Mouse (Mus musculus) cerebellum, adult 2 months (tissue): Measurements from ENCODE around the gene Sgms1.

Source experiments
- CTCF ChIP-seq: fragments of 200-500 bp; IDR thresholded peaks from 2 replicates; pipeline ENCODE4 v1.5.1; 2011; ENCODE audit warnings: low read depth, mild to moderate bottlenecking, control low read depth, low read length, moderate library complexity, borderline replicate concordance; ENCODE audit not compliant: insufficient read depth
- POLR2A ChIP-seq: fragments of 200-500 bp; IDR thresholded peaks from 2 replicates; pipeline ENCODE4 v1.6.1; 2011; ENCODE audit warnings: low read length, control low read depth, borderline replicate concordance; ENCODE audit not compliant: insufficient read depth

- TF ChIP-seq CTCF, result no peak
- no peak for TF ChIP-seq POLR2A
Observed at GRCm38 (mm10) chr19:32348955-32349654, 40.4 kb downstream of the Sgms1 start.
